Mouse (Mus musculus): ENCODE results near the gene Clspn.

Gene Clspn

GRCm38 (mm10) chr4:126554462-126554861 lies 2.3 kb upstream of the Clspn start:
- DNase-seq (ENCODE audit: low read depth, low spot score), result peak; percentile 76

DNA sequence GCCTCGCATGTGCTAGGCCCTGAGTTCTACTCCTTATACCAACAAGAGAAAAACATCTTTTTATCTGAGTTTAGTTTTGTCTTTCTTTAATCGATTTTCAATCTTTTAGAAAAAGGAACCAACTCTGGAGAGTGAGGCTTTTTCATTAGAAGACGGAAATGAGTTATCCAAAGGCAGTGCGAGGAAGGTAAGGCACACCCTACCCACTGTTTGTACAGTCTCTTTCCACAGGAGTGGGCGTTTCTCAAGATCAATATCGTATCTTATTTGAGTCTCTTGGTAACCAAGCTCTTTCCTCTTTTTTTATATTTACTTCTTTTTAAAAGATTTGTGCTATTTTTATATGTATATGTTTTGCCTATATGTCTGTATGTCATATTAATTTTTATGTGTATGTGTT lies 7.1 kb downstream of the Clspn start:
- DNase-seq (ENCODE audit: low read depth, low spot score), result peak; percentile 20

GRCm38 (mm10) chr4:126567243-126567642 lies 10.5 kb downstream of the Clspn start:
- no peak for DNase-seq (ENCODE audit: low read depth, low spot score)

- DNase-seq (ENCODE audit: low read depth, low spot score), result no peak
Observed at GRCm38 (mm10) chr4:126569783-126570182, 13.0 kb downstream of the Clspn start.

- no peak for DNase-seq (ENCODE audit: low read depth, low spot score)
Observed at GRCm38 (mm10) chr4:126576281-126576680, 19.5 kb downstream of the Clspn start.

- no peak for DNase-seq (ENCODE audit: low read depth, low spot score)
Observed at GRCm38 (mm10) chr4:126577920-126578319, 21.2 kb downstream of the Clspn start.

GRCm38 (mm10) chr4:126579077-126579476 lies 22.3 kb downstream of the Clspn start:
- no peak for DNase-seq (ENCODE audit: low read depth, low spot score)

GRCm38 (mm10) chr4:126585739-126586138 lies 29.0 kb downstream of the Clspn start:
- DNase-seq (ENCODE audit: low read depth, low spot score), result no peak

- DNase-seq (ENCODE audit: low read depth, low spot score), result no peak
Observed at GRCm38 (mm10) chr4:126592039-126592438, 35.3 kb downstream of the Clspn start.

DNA sequence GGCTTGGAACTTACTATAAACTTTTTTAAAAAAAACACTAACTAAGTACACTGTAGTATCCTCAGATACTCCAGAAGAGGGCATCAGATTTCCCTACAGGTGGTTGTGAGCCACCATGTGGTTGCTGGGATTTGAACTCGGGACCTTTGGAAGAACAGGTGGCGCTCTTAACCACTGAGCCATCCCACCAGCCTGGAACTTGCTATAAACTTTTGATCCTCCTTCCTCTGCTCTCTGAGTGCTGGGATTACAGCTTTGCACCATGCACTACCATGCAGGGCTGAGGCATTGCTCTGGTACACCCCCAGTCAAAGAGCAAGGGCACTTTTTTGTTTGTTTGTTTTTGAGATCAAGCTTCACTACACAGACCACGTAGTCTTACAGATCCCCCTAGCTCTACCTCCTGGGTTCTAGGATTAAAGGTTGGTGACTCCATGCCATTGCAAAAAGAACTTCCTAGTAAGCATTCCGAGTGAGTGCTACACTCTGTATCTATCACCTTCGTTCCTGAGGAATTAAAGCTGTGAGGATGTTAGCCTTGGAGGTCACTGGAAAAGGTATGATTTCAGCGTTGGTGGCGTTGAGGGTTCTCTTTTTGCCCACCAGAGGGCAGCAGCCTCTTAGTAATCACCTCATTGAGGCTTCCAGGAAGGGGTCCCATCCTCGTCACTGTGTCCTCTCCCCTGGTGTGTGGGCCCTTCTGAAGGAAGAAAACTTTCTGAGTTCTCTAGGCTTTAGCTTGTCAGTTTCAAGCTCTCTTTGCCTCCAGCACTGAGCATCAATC lies 43.4 kb downstream of the Clspn start:
- peak; percentile 54 for DNase-seq (ENCODE audit: low read depth, low spot score)

GRCm38 (mm10) chr4:126601597-126602444 lies 45.1 kb downstream of the Clspn start:
- no peak for DNase-seq (ENCODE audit: low read depth, low spot score)

GRCm38 (mm10) chr4:126602445-126602762 lies 45.7 kb downstream of the Clspn start:
- DNase-seq (ENCODE audit: low read depth, low spot score), result no peak

GRCm38 (mm10) chr4:126604141-126604540 lies 47.4 kb downstream of the Clspn start:
- DNase-seq (ENCODE audit: low read depth, low spot score), result no peak

GRCm38 (mm10) chr4:126605751-126606150 lies 49.0 kb downstream of the Clspn start:
- DNase-seq (ENCODE audit: low read depth, low spot score), result no peak

GRCm38 (mm10) chr4:126609606-126610181 lies 53.0 kb downstream of the Clspn start, which contains the start of gene 5730409E04Rik:
Gene 5730409E04Rik (plus strand): TSS chr4:126609818.
- DNase-seq (ENCODE audit: low read depth, low spot score), result peak; percentile 25

DNA sequence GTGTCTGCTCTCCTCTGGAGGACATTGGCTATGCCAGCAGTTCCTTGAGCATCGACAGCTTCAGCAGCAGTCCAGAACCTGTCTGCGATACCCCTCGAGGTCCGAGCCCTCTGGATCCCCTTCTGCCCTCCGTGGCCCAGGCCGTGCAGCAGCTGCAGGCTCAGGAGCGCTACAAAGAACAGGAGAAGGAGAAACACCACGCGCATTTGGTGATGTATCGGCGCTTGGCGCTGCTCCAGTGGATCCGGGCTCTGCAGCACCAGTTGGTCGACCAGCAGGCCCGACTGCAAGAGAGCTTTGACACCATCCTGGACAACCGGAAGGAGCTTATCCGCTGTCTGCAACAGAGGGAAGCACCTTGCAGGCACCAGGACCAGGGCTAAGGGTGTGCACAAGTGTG lies 55.3 kb downstream of the Clspn start:
- no peak for DNase-seq (ENCODE audit: low read depth, low spot score)

DNA sequence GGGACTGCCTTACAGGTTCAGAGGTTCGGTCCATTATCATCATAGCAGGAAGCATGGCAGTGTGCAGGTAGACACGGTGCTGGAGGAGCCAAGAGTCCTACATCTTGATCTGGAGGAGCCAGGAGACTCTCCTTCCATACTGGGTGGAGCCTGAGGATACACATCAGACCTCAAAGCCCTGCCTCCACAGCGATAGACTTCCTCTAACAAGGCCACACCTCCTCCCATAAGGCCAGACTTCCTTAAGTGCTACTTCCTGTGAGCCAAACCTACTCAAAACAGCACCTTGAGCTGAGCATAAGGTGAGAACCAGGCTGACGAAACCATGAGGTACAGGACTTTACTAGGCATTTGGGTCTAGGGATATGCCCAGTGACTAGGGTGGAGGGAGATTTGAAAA lies 59.6 kb downstream of the Clspn start:
- DNase-seq (ENCODE audit: low read depth, low spot score), result no peak

- DNase-seq (ENCODE audit: low read depth, low spot score), result no peak
Observed at GRCm38 (mm10) chr4:126619691-126620330, 63.1 kb downstream of the Clspn start.

DNA sequence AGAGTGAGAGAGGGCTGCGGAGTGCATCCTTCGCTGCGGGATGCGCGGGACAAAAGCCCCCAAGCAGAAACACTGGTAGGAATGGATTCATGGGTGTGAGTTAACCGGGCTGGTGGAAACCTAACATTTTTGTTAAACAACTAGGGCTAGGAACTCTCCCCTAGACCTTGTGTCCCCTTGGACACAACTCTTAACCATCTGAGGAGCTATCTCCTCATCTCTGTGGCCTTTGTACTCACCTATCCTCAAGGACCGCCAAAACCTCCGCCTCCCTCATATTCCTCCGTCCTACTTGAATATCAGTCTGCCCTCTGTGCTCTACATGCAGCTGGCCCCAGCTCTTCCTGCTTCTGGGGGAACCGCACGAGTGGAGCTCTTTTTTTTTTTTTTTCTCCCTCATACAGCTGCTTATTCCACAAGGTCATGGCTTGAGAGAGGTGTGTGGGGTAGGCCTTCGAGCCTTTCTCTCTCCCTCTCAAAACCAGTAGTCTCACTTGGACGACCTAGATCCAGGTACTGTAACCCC lies 63.7 kb downstream of the Clspn start:
- DNase-seq (ENCODE audit: low read depth, low spot score), result no peak

GRCm38 (mm10) chr4:126627021-126627681 lies 70.4 kb downstream of the Clspn start:
- no peak for DNase-seq (ENCODE audit: low read depth, low spot score)

DNA sequence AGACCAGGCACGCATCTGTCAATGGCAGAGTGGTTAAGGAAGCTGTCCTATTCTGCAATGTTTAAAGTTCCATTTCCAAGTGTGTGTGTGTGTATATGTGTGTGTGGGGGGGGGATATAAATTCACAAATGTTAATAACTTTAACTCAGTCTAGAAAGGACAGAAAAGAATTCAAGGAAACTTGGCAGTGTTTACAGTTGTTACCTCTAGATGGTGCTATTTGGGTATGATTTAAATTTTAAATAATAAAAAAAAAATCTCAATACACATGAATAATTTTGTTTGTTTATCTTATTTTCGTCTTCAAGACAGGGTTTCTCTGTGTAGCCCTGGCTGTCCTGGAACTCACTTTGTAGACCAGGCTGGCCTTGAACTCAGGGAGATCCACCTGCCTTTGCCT lies 75.2 kb downstream of the Clspn start:
- DNase-seq (ENCODE audit: low read depth, low spot score), result no peak
